Mouse (Mus musculus) spleen, adult 2 months (tissue): ENCODE data around the gene Gm26661. TPM values are rescaled to one million over a fixed set of nuclear protein-coding genes. Genes with fewer than 3 reads are reported as not detected.

Experiments used
- DNase-seq, 2 experiments: peaks; one replicate each; pipeline versions ENCODE4 v3.0.0 to v3.0.0-alpha.2; 2012 to 2021; ENCODE audit warnings: low spot score in 2 of 2, low read depth in 1 of 2
- H3K27ac ChIP-seq: fragments of 200-500 bp; 2 replicates; pipeline ENCODE4 v1.5.1; 2012; ENCODE audit warnings: low read length, inconsistent platforms; ENCODE audit not compliant: insufficient read depth
- H3K27me3 ChIP-seq: fragments of 200-500 bp; 2 replicates; pipeline ENCODE4 v1.6.1; 2012; ENCODE audit warnings: mild to moderate bottlenecking, moderate library complexity, low read length, inconsistent platforms; ENCODE audit not compliant: control insufficient read depth, insufficient read depth
- H3K36me3 ChIP-seq: fragments of 200-500 bp; 2 replicates; pipeline ENCODE4 v1.6.1; 2012; ENCODE audit warnings: mild to moderate bottlenecking, low read length, inconsistent platforms; ENCODE audit not compliant: control insufficient read depth, insufficient read depth
- H3K4me1 ChIP-seq: fragments of 200-500 bp; 2 replicates; pipeline ENCODE4 v1.6.1; 2011; ENCODE audit warnings: inconsistent platforms; ENCODE audit not compliant: control insufficient read depth, insufficient read depth, insufficient read length
- H3K4me3 ChIP-seq: fragments of 200-500 bp; 2 replicates; pipeline ENCODE4 v1.5.1; 2011; ENCODE audit warnings: mild to moderate bottlenecking, inconsistent platforms; ENCODE audit not compliant: insufficient read depth, insufficient read length; ENCODE audit errors: extremely low read depth
- CTCF ChIP-seq: fragments of 200-500 bp; IDR thresholded peaks from 2 replicates; pipeline ENCODE4 v1.5.1; 2011; ENCODE audit warnings: mild to moderate bottlenecking, inconsistent platforms; ENCODE audit not compliant: insufficient read depth, insufficient read length, insufficient replicate concordance; ENCODE audit errors: extremely low read depth
- POLR2A ChIP-seq: fragments of 200-500 bp; IDR thresholded peaks from 2 replicates; pipeline ENCODE4 v1.6.1; 2011; ENCODE audit warnings: low read depth, low read length, inconsistent platforms
- WGBS: fragments of 180-500 bp; shearing (Covaris S2); methylation state at CpG from one replicate; pipeline ENCODE4 v1.1.7; 2018; 5-methylcytosine and 5-hydroxymethylcytosine counted together
- polyA plus RNA-seq: library from polyadenylated mRNA; depleted of rRNA; stranded (reverse); fragments of >200 nt; gene quantifications from 2 replicates; pipeline ENCODE4 v1.2.3, GENCODE M21; 2012; rRNA removed

The Gm26661 gene
- polyA plus RNA-seq, 1 experiment = not detected

DNA sequence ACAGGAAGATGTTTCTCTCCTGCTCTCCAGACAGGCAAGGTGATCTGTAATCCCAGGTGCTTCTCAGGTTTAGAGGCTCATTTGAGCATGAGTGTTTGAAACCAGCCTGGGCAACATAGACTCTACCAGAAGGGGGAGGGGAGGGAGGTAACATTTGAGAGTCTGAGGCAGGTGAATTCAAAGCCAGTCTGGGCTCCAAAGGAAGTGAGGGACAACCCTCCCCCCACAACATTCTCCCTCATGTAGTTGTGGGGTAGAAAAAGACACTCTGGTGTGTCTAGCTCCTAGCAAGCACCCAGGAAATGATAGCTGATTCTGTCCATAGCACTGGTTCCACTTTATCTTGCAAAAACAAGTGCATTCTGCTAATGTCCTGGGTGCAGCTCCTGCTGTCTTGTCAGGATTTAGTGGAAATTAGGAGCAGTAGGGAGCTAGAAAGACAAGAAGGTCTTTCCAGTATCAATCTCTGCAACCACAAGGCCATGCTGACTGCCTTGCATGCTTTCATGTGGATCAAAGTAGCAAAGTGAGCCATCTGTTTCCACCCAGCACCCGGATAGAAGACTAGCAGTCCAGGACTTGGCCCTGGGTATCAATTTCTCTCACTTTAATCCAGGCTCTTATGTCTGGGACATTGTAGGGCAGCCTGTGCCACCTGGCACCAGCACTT lies 40.5 kb downstream of the Gm26661 start:
- H3K4me3 ChIP-seq = no peak overlapping the region
- no peak for DNase-seq
- no peaks in the 10 kb centered on the region for H3K36me3 ChIP-seq
- TF ChIP-seq CTCF (no peak), POLR2A (no peak)
- H3K27me3 ChIP-seq = no peaks in the 10 kb centered on the region
- peaks cover 4% of the 10 kb centered on the region; the same call in 1 of the 2 replicates for H3K4me1 ChIP-seq
- 68% methylated on average over 1 of the region's 1 CpGs for WGBS
- no peak overlapping the region for H3K27ac ChIP-seq

GRCm38 (mm10) chr14:7832440-7832783 lies 41.0 kb downstream of the Gm26661 start:
- H3K36me3 ChIP-seq = no peaks in the 10 kb centered on the region
- 94% methylated on average over 5 of the region's 5 CpGs for WGBS
- no peak for TF ChIP-seq POLR2A
- no peak for TF ChIP-seq CTCF

GRCm38 (mm10) chr14:7833458-7833857 lies 42.1 kb downstream of the Gm26661 start:
- Histone ChIP-seq H3K27ac (no peak overlapping the region), H3K4me1 (peaks cover 6% of the 10 kb centered on the region; the same call in 1 of the 2 replicates), H3K27me3 (no peaks in the 10 kb centered on the region), H3K36me3 (no peaks in the 10 kb centered on the region), H3K4me3 (no peak overlapping the region)
- DNase-seq = no peak
- no peak for TF ChIP-seq CTCF
- TF ChIP-seq POLR2A = no peak
- 86% methylated on average over 4 of the region's 4 CpGs for WGBS

More at GRCm38 (mm10) chr14:7832440-7832783, 41.0 kb downstream of the Gm26661 start:
- no peak overlapping the region for H3K4me3 ChIP-seq
- H3K27ac ChIP-seq = no peak overlapping the region
- DNase-seq = no peak
- H3K4me1 ChIP-seq = peaks cover 4% of the 10 kb centered on the region; the same call in 1 of the 2 replicates
- H3K27me3 ChIP-seq = no peaks in the 10 kb centered on the region

- H3K4me1 ChIP-seq = 0 out of 2 replicates have a peak, but pooled peaks cover 2% of the 10 kb centered on the region
- no peak overlapping the region for H3K27ac ChIP-seq
- no peak overlapping the region for H3K4me3 ChIP-seq
- TF ChIP-seq CTCF (no peak), POLR2A (no peak)
- H3K27me3 ChIP-seq = no peaks in the 10 kb centered on the region
- no peak for DNase-seq
- no peaks in the 10 kb centered on the region for H3K36me3 ChIP-seq
- 75% methylated on average over 5 of the region's 5 CpGs for WGBS
These were observed 47.2 kb downstream of the Gm26661 start for GRCm38 (mm10) chr14:7838564-7839089.

- TF ChIP-seq CTCF = no peak
- no peak for TF ChIP-seq POLR2A
- Histone ChIP-seq H3K27me3 (no peaks in the 10 kb centered on the region), H3K36me3 (no peaks in the 10 kb centered on the region), H3K4me1 (0 out of 2 replicates have a peak, but pooled peaks cover 2% of the 10 kb centered on the region), H3K4me3 (no peak overlapping the region), H3K27ac (no peak overlapping the region)
- 86% methylated on average over 8 of the region's 8 CpGs for WGBS
- no peak for DNase-seq
These were observed 48.6 kb downstream of the Gm26661 start for GRCm38 (mm10) chr14:7839950-7840514.

Other genes with a start within 250 kb of the Gm26661 start
- gene Gm3558, start 223.0 kb upstream of the Gm26661 start, polyA plus RNA-seq = 0.06 TPM in 1 of 2 replicates, not detected in the other
- gene Gm10338, start 196.0 kb upstream of the Gm26661 start, polyA plus RNA-seq = not detected in 2 replicates
- gene Gm10128, start 147.6 kb upstream of the Gm26661 start, polyA plus RNA-seq = not detected in 2 replicates
- 8.2 and 9.4 TPM in 2 replicates for gene Flnb, start 26.4 kb downstream of the Gm26661 start, polyA plus RNA-seq
- not detected in 2 replicates for gene Gm45521, start 165.7 kb downstream of the Gm26661 start, polyA plus RNA-seq
- 69.2 and 69.9 TPM in 2 replicates for gene Dnase1l3, start 203.0 kb downstream of the Gm26661 start, polyA plus RNA-seq
- 8.3 and 8.6 TPM in 2 replicates for gene Abhd6, start 211.3 kb downstream of the Gm26661 start, polyA plus RNA-seq